Mouse (Mus musculus) Patski (cell line): ENCODE measurements at regions not wholly inside any gene's neighbourhood (a gene's known extent, or its start where the extent isn't known, plus 50 kb on each side); places are given as distances from the start of the nearest gene placed in this dataset.
"Not testable (repeated sequence)": the region's sequence is repeated elsewhere in the genome, so short reads cannot be mapped to it uniquely, and the experiment has no call there.

Source experiments
- ATAC-seq: fragments of 100-300 bp; one replicate; pipeline ENCODE4 v1.8.0; 2021
- CTCF ChIA-PET: fragments of 350-600 bp; sonication (Branson Sonifier 250); formaldehyde crosslinking; loops from one replicate; lab custom pipeline; 2022; ENCODE audit warnings: inconsistent platforms; lab: Charles Lee
- POLR2A ChIA-PET: fragments of 350-600 bp; sonication (Branson Sonifier 250); formaldehyde crosslinking; loops from one replicate; lab custom pipeline; 2022; ENCODE audit warnings: antibody characterized with exemption, inconsistent platforms; lab: Charles Lee
- DNase-seq: peaks from one replicate; pipeline ENCODE4 v3.0.0-alpha.2; 2011; ENCODE audit warnings: low read depth, low spot score
- H3K27me3 ChIP-seq: fragments of 371-371 bp; one replicate; pipeline ENCODE4 v1.5.1; 2021
- CTCF ChIP-seq: fragments of 100-300 bp; IDR thresholded peaks from one replicate; pipeline ENCODE4 v1.5.1; 2021
- in situ Hi-C: fragments of 300-500 bp; cut with MboI; formaldehyde crosslinking; loops from 3 replicates; pipeline ENCODE4 v1.11.1; 2018; ENCODE audit warnings: low pct_unique_long_range_greater_than_20kb, mixed read lengths

GRCm38 (mm10) chr14:54125510-54125909 lies 128.4 kb downstream of the Dad1 start:
- ATAC-seq (no peak), DNase-seq (no peak)
- POLR2A ChIA-PET: no interaction called here
- CTCF ChIA-PET: interaction anchor here (1.7 kb wide), 1 partner anchor 11 kb away, joined by 5 read pairs; no protein-coding TSS in a partner anchor
- no peak for TF ChIP-seq CTCF
- in situ Hi-C loops: no loop called here
- H3K27me3 ChIP-seq: no peaks in the 10 kb centered on the region

DNA sequence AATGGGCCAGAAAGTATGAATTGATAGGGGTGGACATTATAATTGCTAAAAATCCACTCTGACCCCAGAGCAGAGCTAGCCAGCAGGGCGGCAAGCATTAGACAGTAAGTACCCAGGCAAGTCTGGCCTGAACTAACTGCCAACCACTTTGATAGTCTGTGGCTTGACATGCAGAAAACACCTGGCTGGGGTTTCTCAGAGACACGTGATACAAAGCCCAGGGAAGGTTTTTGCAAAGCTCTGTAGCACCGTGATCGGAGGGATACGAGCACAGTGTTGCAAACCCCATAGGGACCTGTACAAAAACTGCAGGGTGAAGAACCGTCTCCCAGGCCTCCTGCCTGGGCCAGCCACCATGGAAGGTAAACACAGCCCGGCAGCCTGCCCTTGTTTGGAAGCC lies 131.9 kb downstream of the Dad1 start:
- in situ Hi-C loops: no loop called here
- DNase-seq (no peak), ATAC-seq (no peak)
- ChIA-PET POLR2A (no interaction called here), CTCF (interaction anchor here (1.5 kb wide), 1 partner anchor 15 kb away, joined by 4 read pairs; no protein-coding TSS in a partner anchor)
- H3K27me3 ChIP-seq: no peaks in the 10 kb centered on the region
- no peak for TF ChIP-seq CTCF

GRCm38 (mm10) chr14:54121340-54121739 lies 132.6 kb downstream of the Dad1 start:
- in situ Hi-C loops: no loop called here
- CTCF ChIA-PET: interaction anchor here (1.2 to 1.5 kb wide), 4 partner anchors 16 to 58 kb away, joined by 3 to 4 read pairs (median 3); no protein-coding TSS in a partner anchor
- TF ChIP-seq CTCF: no peak
- no peak for ATAC-seq
- POLR2A ChIA-PET: no interaction called here
- H3K27me3 ChIP-seq: no peaks in the 10 kb centered on the region
- DNase-seq: no peak

DNA sequence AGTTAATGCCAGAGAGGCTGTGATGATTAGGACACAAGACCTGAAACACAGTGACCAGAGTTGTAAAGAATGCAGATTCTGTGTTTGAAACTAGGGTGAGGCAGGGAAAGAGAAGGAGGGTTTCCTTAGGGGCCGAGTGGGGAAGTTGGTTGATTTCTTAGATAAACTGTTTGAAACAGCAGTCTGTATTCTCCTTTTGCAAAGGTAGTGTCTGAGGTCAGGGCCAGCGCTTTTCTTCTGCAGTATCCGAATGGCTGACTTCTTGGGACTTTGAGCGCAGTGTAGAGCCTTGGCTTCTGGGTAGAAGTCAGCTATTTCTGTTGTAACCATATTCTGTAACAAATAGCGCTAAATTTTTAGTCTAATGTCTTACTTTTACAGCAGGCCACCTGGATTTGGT lies 133.7 kb downstream of the Dad1 start:
- DNase-seq (no peak), ATAC-seq (no peak)
- no peak for TF ChIP-seq CTCF
- in situ Hi-C loops: no loop called here
- H3K27me3 ChIP-seq: no peaks in the 10 kb centered on the region
- CTCF ChIA-PET: interaction anchor here (0.5 to 1.3 kb wide), 2 partner anchors 22 to 27 kb away, joined by 3 to 4 read pairs; no protein-coding TSS in a partner anchor
- POLR2A ChIA-PET: no interaction called here

- DNase-seq, CTCF ChIA-PET, H3K27me3 ChIP-seq, ATAC-seq, in situ Hi-C loops, POLR2A ChIA-PET: not testable (repeated sequence)
Measured at GRCm38 (mm10) chr14:54117607-54118006, 136.3 kb downstream of the Dad1 start.

DNA sequence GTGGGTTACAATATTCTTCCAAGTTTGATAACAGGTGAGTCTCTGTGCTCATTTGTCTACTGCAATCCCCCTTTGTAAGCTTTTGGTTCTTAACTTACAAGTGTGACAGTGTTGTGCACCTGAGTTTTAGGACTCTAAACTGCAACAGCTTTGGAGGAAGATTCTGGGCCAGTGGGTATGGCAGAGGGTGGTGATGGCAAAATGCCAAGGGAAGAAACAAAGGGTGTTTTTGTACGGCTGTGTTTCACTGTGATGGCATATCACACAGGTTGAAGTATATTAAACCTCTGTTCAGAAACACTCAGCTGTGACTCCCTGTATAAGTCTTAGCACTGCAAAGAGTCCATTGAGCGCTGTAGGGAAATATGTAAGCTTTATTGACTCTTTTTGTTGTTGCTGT lies 140.7 kb downstream of the Dad1 start:
- in situ Hi-C loops: no loop called here
- POLR2A ChIA-PET: no interaction called here
- no peak for ATAC-seq
- no peak for DNase-seq
- CTCF ChIA-PET: interaction anchor here (1.3 to 1.9 kb wide), 3 partner anchors 9 to 40 kb away, joined by 3 to 5 read pairs (median 5); no protein-coding TSS in a partner anchor
- TF ChIP-seq CTCF: no peak
- no peaks in the 10 kb centered on the region for H3K27me3 ChIP-seq

GRCm38 (mm10) chr14:54110971-54111370 lies 142.9 kb downstream of the Dad1 start:
- POLR2A ChIA-PET: no interaction called here
- DNase-seq: no peak
- H3K27me3 ChIP-seq: no peaks in the 10 kb centered on the region
- no peak for TF ChIP-seq CTCF
- CTCF ChIA-PET: no interaction called here
- in situ Hi-C loops: no loop called here
- no peak for ATAC-seq

DNA sequence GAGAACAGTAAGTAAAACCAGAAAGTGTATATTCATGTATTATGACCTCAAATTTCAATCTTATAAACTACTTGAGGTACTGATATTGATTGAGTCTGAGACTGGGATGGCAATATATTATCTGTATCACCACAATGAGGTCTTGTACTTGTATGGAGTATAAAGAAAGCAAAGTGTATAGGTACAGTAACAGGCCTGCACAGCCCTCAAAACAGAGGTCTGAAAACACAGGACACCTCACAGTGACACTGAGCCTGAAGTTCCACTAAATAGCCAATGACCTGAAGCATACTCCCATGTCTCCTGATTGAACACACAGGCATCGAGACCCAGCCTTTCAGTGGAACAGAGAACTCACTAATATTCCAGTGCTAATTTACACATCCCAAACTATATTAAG lies 144.8 kb downstream of the Dad1 start:
- CTCF ChIA-PET: interaction anchor here (1.3 kb wide), 3 partner anchors 27 to 49 kb away, joined by 3 read pairs; no protein-coding TSS in a partner anchor
- POLR2A ChIA-PET: no interaction called here
- DNase-seq (no peak), ATAC-seq (no peak)
- no peaks in the 10 kb centered on the region for H3K27me3 ChIP-seq
- in situ Hi-C loops: no loop called here
- TF ChIP-seq CTCF: no peak

DNA sequence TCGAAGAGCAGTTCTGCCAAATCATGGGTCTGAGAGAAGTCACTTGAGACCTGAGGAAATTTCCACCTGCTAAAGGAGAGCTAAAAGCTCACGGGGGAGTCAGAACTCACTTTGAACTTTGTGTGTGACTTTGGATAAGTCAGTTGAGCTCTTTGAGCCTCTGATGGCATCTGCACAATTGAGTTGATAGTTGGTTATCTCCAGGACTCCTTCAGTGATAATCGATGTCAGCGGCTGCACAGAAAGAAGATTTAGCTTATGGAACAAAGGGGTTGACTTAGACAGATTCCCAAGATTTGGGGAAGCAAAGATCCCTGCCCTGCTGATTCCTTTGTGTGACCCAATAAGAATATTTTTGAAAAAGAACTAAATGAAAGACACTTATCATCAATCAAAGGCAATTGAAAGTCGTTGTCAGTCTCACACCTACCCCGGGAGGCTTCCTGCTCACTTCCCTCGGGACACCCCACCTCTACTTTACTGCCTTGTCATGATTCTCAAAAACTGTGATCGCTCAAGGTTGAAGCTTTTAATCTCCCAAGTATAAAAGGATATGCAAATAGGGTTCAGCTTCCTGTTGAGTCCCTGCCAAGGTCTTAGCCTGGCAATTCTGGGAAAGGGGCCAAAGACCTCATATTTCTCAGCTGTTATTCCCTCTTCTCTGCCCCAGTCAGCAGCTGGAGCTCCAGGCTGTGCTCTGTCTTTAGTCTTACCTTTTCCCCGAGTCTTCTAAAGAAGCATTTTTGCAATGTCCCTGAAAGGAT lies 145.4 kb downstream of the Dad1 start:
- no peaks in the 10 kb centered on the region for H3K27me3 ChIP-seq
- in situ Hi-C loops: no loop called here
- DNase-seq (peak; percentile 94), ATAC-seq (peak; percentile 70)
- ChIA-PET POLR2A (interaction anchor here (0.6 to 0.8 kb wide), 2 partner anchors 90 to 105 kb away, joined by 3 read pairs; no protein-coding TSS in a partner anchor), CTCF (interaction anchor here (1.3 to 2.0 kb wide), 5 partner anchors 11 to 49 kb away, joined by 3 to 7 read pairs (median 3); no protein-coding TSS in a partner anchor)
- no peak for TF ChIP-seq CTCF

DNA sequence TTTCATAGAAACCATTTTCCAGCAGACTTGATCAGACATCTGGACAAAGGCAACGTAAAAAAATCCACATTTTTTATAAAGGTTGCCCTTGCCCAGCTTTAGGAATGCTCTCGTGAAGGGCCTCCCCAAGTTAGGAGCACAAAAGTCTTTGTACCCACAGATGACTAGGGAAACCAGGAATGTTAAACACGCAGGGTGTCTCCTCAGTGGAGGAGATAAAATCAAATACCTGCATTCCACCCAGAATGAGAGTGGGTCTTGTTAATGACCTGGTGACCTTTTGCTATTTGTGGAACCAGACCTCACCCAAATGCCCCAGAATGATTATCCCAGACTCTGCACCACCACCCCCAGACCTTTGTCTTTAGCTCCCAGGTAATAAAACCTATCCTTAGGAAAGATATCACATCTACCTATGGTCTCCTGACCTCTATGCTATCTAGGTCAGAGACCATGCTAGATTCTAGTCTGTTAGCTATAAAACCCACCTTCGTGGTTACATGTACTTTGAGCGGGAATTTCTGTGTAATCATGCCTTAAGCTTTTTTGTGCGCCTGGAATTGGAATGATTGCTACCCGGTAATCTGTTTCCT lies 146.6 kb downstream of the Dad1 start:
- no peaks in the 10 kb centered on the region for H3K27me3 ChIP-seq
- DNase-seq: no peak
- in situ Hi-C loops: no loop called here
- no peak for TF ChIP-seq CTCF
- ChIA-PET CTCF (interaction anchor here (1.8 to 2.0 kb wide), 2 partner anchors 9 to 45 kb away, joined by 4 to 7 read pairs; no protein-coding TSS in a partner anchor), POLR2A (interaction anchor here (0.6 kb wide), 1 partner anchor 1096 kb away, joined by 3 read pairs; no protein-coding TSS in a partner anchor)
- ATAC-seq: peak; percentile 29
